Mouse (Mus musculus) CH12.LX (cell line): ENCODE data around the gene Btbd16. TPM values are rescaled to one million over a fixed set of nuclear protein-coding genes. Genes with fewer than 3 reads are reported as not detected.

Experiments
- DNase-seq: peaks from one replicate; pipeline ENCODE4 v3.0.0-alpha.2; 2013; ENCODE audit errors: extremely low read depth
- H3K27ac ChIP-seq: 2 replicates; pipeline ENCODE4 v1.5.1; 2012; ENCODE audit warnings: low read depth, mild to moderate bottlenecking, control low read depth, moderate library complexity; ENCODE audit not compliant: insufficient read depth
- H3K27me3 ChIP-seq: replicated peaks from 2 replicates; pipeline ENCODE3; 2012; ENCODE audit warnings: inconsistent platforms
- H3K36me3 ChIP-seq, 2 experiments: replicated peaks in 1 of 2; 2 replicates each; pipeline versions ENCODE3 to v1.6.1; 2012; ENCODE audit warnings: inconsistent platforms in 1 of 2, low read length in 1 of 2, mild to moderate bottlenecking in 1 of 2, mixed read lengths in 1 of 2, moderate library complexity in 1 of 2; ENCODE audit not compliant: control insufficient read depth in 1 of 2, insufficient read depth in 1 of 2
- H3K4me1 ChIP-seq, 2 experiments: 2 replicates each; pipeline ENCODE4 v1.6.1; 2012; ENCODE audit warnings: inconsistent platforms in 1 of 2, moderate library complexity in 1 of 2; ENCODE audit not compliant: insufficient read depth in 2 of 2, control insufficient read depth in 1 of 2
- H3K4me2 ChIP-seq: 2 replicates; pipeline ENCODE4 v1.6.1; 2012; ENCODE audit warnings: low read depth, mild to moderate bottlenecking, control low read depth; ENCODE audit not compliant: poor library complexity, insufficient read depth, severe bottlenecking
- H3K4me3 ChIP-seq, 3 experiments: fragments of 150-350 bp in 1 of 3; sonication (generic) in 1 of 3; replicated peaks in 1 of 3; 2 replicates each; pipeline versions ENCODE3 to v1.5.1; 2011 to 2012; ENCODE audit warnings: low read depth in 2 of 3, low read length in 2 of 3, mild to moderate bottlenecking in 2 of 3, moderate library complexity in 2 of 3, control low read depth in 1 of 3, improper control_type of control experiment in 1 of 3, inconsistent platforms in 1 of 3, mixed read lengths in 1 of 3; ENCODE audit not compliant: poor library complexity in 1 of 3
- H3K79me2 ChIP-seq: replicated peaks from 2 replicates; pipeline ENCODE4 v1.6.1; 2012; ENCODE audit warnings: mild to moderate bottlenecking, moderate library complexity; ENCODE audit not compliant: control insufficient read depth, poor library complexity, insufficient read depth, severe bottlenecking; ENCODE audit errors: extremely low read depth
- H3K9ac ChIP-seq: 2 replicates; pipeline ENCODE4 v1.6.1; 2012; ENCODE audit warnings: low read depth, mild to moderate bottlenecking, control low read depth, moderate library complexity; ENCODE audit not compliant: insufficient read depth
- H3K9me3 ChIP-seq: replicated peaks from 2 replicates; pipeline ENCODE3; 2012; ENCODE audit warnings: low read length, inconsistent platforms, mixed read lengths
- BHLHE40 ChIP-seq: IDR thresholded peaks from 2 replicates; pipeline ENCODE4 v1.6.1; 2011; ENCODE audit warnings: mild to moderate bottlenecking, low read depth, low read length, improper control_type of control experiment
- CTCF ChIP-seq, 2 experiments: IDR thresholded peaks in 1 of 2; conservative IDR thresholded peaks in 1 of 2; 2 replicates each; pipeline ENCODE4 v1.5.1; 2011 to 2012; ENCODE audit warnings: low read depth in 2 of 2, low read length in 2 of 2, improper control_type of control experiment in 1 of 2, inconsistent platforms in 1 of 2, mild to moderate bottlenecking in 1 of 2, moderate library complexity in 1 of 2
- EP300 ChIP-seq: IDR thresholded peaks from 2 replicates; pipeline ENCODE4 v1.6.1; 2011; ENCODE audit warnings: low read length, improper control_type of control experiment
- ETS1 ChIP-seq: conservative IDR thresholded peaks from 2 replicates; pipeline ENCODE4 v1.6.1; 2012; ENCODE audit warnings: low read depth, mild to moderate bottlenecking, inconsistent platforms, low read length, improper control_type of control experiment, moderate library complexity
- IRF4 ChIP-seq: IDR thresholded peaks from 2 replicates; pipeline ENCODE4 v1.6.1; 2014; ENCODE audit warnings: low read depth, mild to moderate bottlenecking, inconsistent platforms, low read length, improper control_type of control experiment
- JUN ChIP-seq: IDR thresholded peaks from 2 replicates; pipeline ENCODE4 v1.6.1; 2011; ENCODE audit warnings: low read depth, mild to moderate bottlenecking, low read length, improper control_type of control experiment, moderate library complexity; ENCODE audit not compliant: insufficient read depth
- JUND ChIP-seq: conservative IDR thresholded peaks from 2 replicates; pipeline ENCODE4 v1.6.1; 2011; ENCODE audit warnings: low read depth, low read length, improper control_type of control experiment
- KAT2A ChIP-seq: IDR thresholded peaks from 2 replicates; pipeline ENCODE4 v1.6.1; 2012; ENCODE audit warnings: low read length, improper control_type of control experiment, inconsistent platforms; ENCODE audit not compliant: insufficient replicate concordance
- MAFK ChIP-seq: IDR thresholded peaks from 2 replicates; pipeline ENCODE4 v1.6.1; 2011; ENCODE audit warnings: low read length, improper control_type of control experiment; ENCODE audit not compliant: insufficient replicate concordance
- MAX ChIP-seq: IDR thresholded peaks from 2 replicates; pipeline ENCODE4 v1.6.1; 2011; ENCODE audit warnings: low read length, improper control_type of control experiment
- MEF2A ChIP-seq: IDR thresholded peaks from 2 replicates; pipeline ENCODE4 v1.6.1; 2014; ENCODE audit warnings: low read depth, mild to moderate bottlenecking, inconsistent platforms, low read length, improper control_type of control experiment, borderline replicate concordance
- MXI1 ChIP-seq: IDR thresholded peaks from 2 replicates; pipeline ENCODE4 v1.6.1; 2011; ENCODE audit warnings: mild to moderate bottlenecking, low read depth, low read length, improper control_type of control experiment
- NELFE ChIP-seq: IDR thresholded peaks from 2 replicates; pipeline ENCODE4 v1.6.1; 2011; ENCODE audit warnings: low read depth, low read length, improper control_type of control experiment
- POLR2A ChIP-seq: IDR thresholded peaks from 2 replicates; pipeline ENCODE4 v1.6.1; 2011; ENCODE audit warnings: low read depth, mild to moderate bottlenecking, improper control_type of control experiment, low read length
- RAD21 ChIP-seq: IDR thresholded peaks from 2 replicates; pipeline ENCODE4 v1.6.1; 2011; ENCODE audit warnings: low read depth, mild to moderate bottlenecking, low read length, improper control_type of control experiment, moderate library complexity
- RCOR1 ChIP-seq: conservative IDR thresholded peaks from 2 replicates; pipeline ENCODE4 v1.6.1; 2012; ENCODE audit warnings: low read depth, mild to moderate bottlenecking, inconsistent platforms, low read length, improper control_type of control experiment
- SMC3 ChIP-seq: IDR thresholded peaks from 2 replicates; pipeline ENCODE4 v1.6.1; 2011; ENCODE audit warnings: low read depth, low read length, improper control_type of control experiment
- TBP ChIP-seq: conservative IDR thresholded peaks from 2 replicates; pipeline ENCODE4 v1.6.1; 2011; ENCODE audit warnings: low read depth, low read length, improper control_type of control experiment
- TCF12 ChIP-seq: IDR thresholded peaks from 2 replicates; pipeline ENCODE4 v1.6.1; 2014; ENCODE audit warnings: low read depth, mild to moderate bottlenecking, inconsistent platforms, low read length, improper control_type of control experiment
- USF2 ChIP-seq: conservative IDR thresholded peaks from 2 replicates; pipeline ENCODE4 v1.6.1; 2011; ENCODE audit warnings: low read depth, low read length, improper control_type of control experiment
- ZMIZ1 ChIP-seq: IDR thresholded peaks from 2 replicates; pipeline ENCODE4 v1.6.1; 2012; ENCODE audit warnings: low read depth, mild to moderate bottlenecking, inconsistent platforms, low read length, improper control_type of control experiment
- ZNF384 ChIP-seq: IDR thresholded peaks from 2 replicates; pipeline ENCODE4 v1.6.1; 2012; ENCODE audit warnings: low read depth, low read length, improper control_type of control experiment, inconsistent platforms
- dilution Hi-C: fragments of 300-500 bp; cut with MboI; formaldehyde crosslinking; loops from 2 replicates; pipeline ENCODE4 v1.14.3; 2020; ENCODE audit warnings: low sequenced_read_pairs; ENCODE audit not compliant: extremely low pct_unique_long_range_greater_than_20kb, extremely low pct_ligation_motif_present
- in situ Hi-C: fragments of 300-500 bp; cut with MboI; formaldehyde crosslinking; loops from 3 replicates; pipeline ENCODE4 v1.14.3; 2019; ENCODE audit warnings: low sequenced_read_pairs, low pct_ligation_motif_present, low pct_unique_long_range_greater_than_20kb, mixed read lengths
- polyA plus RNA-seq: library from polyadenylated mRNA; unstranded; fragments of >175 nt; gene quantifications from 2 replicates; pipeline ENCODE4 v1.2.1, GENCODE M21; 2012; ENCODE audit warnings: low read depth; ENCODE audit not compliant: insufficient read length
- total RNA-seq, 2 experiments: library from RNA; depleted of rRNA; stranded (reverse); fragments of 300-350 nt in 1 of 2; fragments of >200 nt in 1 of 2; gene quantifications; 2 replicates each; pipeline ENCODE4 v1.2.3; 2012 to 2014

Btbd16 gene
- total and polyA plus RNA-seq, 3 experiments, result not detected

DNA sequence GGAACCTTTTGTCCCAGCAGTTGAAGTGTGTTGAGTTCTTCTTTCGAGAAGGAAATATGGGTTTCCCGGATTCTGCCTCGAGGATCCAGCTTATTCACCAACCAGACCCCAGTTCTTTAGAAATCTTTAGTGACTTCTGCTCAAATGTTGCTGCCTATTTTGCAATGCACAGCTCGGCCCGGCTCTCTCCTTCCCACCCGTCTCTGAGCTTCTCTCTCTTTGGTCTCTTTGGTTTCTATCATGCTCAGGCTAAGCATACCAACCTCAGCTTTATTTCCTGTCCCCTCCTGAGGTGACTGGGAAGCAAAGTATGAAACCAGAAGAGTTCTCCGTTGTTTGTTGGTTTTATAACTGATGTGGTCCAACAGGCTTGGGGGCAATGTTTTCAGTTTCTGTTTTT, 42.4 kb downstream of the Btbd16 start:
- H3K27ac ChIP-seq, result no peak overlapping the region
- TF ChIP-seq MAX, result no peak
- TF ChIP-seq RAD21, result no peak
- no peak for TF ChIP-seq MEF2A
- TF ChIP-seq ZMIZ1, result no peak
- no peak for TF ChIP-seq KAT2A
- no peak for TF ChIP-seq RCOR1
- TF ChIP-seq JUND, result no peak
- no peak for TF ChIP-seq EP300
- TF ChIP-seq ZNF384, result no peak
- no peak for TF ChIP-seq IRF4
- no peak for TF ChIP-seq POLR2A
- TF ChIP-seq SMC3, result no peak
- no peak for TF ChIP-seq MXI1
- TF ChIP-seq BHLHE40, result no peak
- TF ChIP-seq CTCF (conservative IDR thresholded peaks at IDR 0.05 in 1 of 2, IDR thresholded peaks at IDR 0.05 in 1 of 2; ENCODE audit: low read depth in 2 of 2, low read length in 2 of 2), result no peak
- no peaks in the 10 kb centered on the region for H3K79me2 ChIP-seq
- H3K4me3 ChIP-seq, result no peak overlapping the region
- H3K36me3 ChIP-seq, result no peaks in the 10 kb centered on the region
- H3K27me3 ChIP-seq, result peaks cover 68% of the 10 kb centered on the region
- DNase-seq, result no peak
- dilution Hi-C loops, result no loop called here
- H3K4me1 ChIP-seq, result peaks cover 8 to 37% of the 10 kb centered on the region in 2 experiments
- no peak overlapping the region for H3K4me2 ChIP-seq
- H3K9me3 ChIP-seq, result peaks cover 2% of the 10 kb centered on the region
- in situ Hi-C loops, result no loop called here
- H3K9ac ChIP-seq, result no peak overlapping the region

DNA sequence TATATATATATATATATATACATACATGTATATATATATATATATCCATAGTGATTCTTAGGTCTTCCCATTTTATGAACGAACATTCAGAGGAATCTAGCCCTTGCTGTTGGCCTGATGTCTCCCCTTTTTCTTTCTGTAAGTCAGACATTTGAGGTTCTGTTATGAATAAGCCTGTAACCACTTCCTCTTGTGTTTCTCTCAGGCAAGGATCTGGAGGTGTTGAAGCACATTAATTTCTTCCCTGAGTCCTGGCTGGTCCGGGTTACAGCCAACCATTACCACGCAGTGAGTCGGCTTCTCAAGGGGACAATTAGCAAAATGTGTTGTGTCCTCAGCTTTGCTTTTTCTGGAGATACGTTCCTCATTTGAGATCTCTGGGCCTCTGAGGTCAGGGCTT, 44.9 kb downstream of the Btbd16 start:
- H3K4me3 ChIP-seq, result no peak overlapping the region

More for the DNA sequence above, 44.9 kb downstream of the Btbd16 start:
- peak; percentile 73 for DNase-seq
- Histone ChIP-seq H3K36me3 (no peaks in the 10 kb centered on the region), H3K4me2 (no peak overlapping the region), H3K79me2 (no peaks in the 10 kb centered on the region), H3K27ac (no peak overlapping the region), H3K9ac (no peak overlapping the region), H3K9me3 (no peaks in the 10 kb centered on the region), H3K27me3 (peaks cover 82% of the 10 kb centered on the region), H3K4me1 (peaks cover 6 to 28% of the 10 kb centered on the region in 2 experiments)
- dilution Hi-C loops (no loop called here), in situ Hi-C loops (no loop called here)
- TF ChIP-seq NELFE, result no peak
- TF ChIP-seq JUND, result peak; percentile 85
- TF ChIP-seq USF2, result no peak
- TF ChIP-seq RCOR1, result 0 out of 2 replicates have a peak, but pooled peaks have one; percentile 24
- TF ChIP-seq POLR2A, result no peak
- no peak for TF ChIP-seq TCF12
- TF ChIP-seq TBP, result no peak
- TF ChIP-seq IRF4, result peak; percentile 87
- 0 out of 2 replicates have a peak, but pooled peaks have one; percentile 32 for TF ChIP-seq MAFK
- peak; percentile 16; the same call in 1 of the 2 replicates for TF ChIP-seq ETS1
- TF ChIP-seq BHLHE40, result peak; percentile 62
- peak; percentile 75 for TF ChIP-seq JUN
- TF ChIP-seq EP300, result peak; percentile 91
- no peak for TF ChIP-seq CTCF (conservative IDR thresholded peaks at IDR 0.05 in 1 of 2, IDR thresholded peaks at IDR 0.05 in 1 of 2; ENCODE audit: low read depth in 2 of 2, low read length in 2 of 2)
- TF ChIP-seq MEF2A, result no peak
- no peak for TF ChIP-seq ZNF384
